Mouse (Mus musculus) ES-CJ7 (cell line): ENCODE measurements at regions not wholly inside any gene's neighbourhood (a gene's known extent, or its start where the extent isn't known, plus 50 kb on each side); places are given as distances from the start of the nearest gene placed in this dataset.

ENCODE experiments used
- DNase-seq: peaks from one replicate; pipeline ENCODE4 v3.0.0; 2011; ENCODE audit warnings: low read depth, low spot score

GRCm38 (mm10) chr6:148600934-148601333, 156.7 kb upstream of the Tmtc1 start:
- DNase-seq, result no peak

GRCm38 (mm10) chr6:148599473-148599872, 155.3 kb upstream of the Tmtc1 start:
- DNase-seq, result peak; percentile 37

- DNase-seq, result peak; percentile 90
Observed at GRCm38 (mm10) chr6:148598746-148599337, 154.7 kb upstream of the Tmtc1 start.

GRCm38 (mm10) chr6:148595009-148595770, 151.0 kb upstream of the Tmtc1 start:
- no peak for DNase-seq

- no peak for DNase-seq
Observed at GRCm38 (mm10) chr6:148588971-148589370, 144.8 kb upstream of the Tmtc1 start.

- DNase-seq, result no peak
Observed at GRCm38 (mm10) chr6:148586439-148587321, 142.5 kb upstream of the Tmtc1 start.

- no peak for DNase-seq
Observed at GRCm38 (mm10) chr6:148584126-148584525, 139.9 kb upstream of the Tmtc1 start.

- DNase-seq, result no peak
Observed at GRCm38 (mm10) chr6:148578281-148578680, 134.1 kb upstream of the Tmtc1 start.

- DNase-seq, result no peak
Observed at GRCm38 (mm10) chr6:148577663-148578062, 133.5 kb upstream of the Tmtc1 start.

- no peak for DNase-seq
Observed at GRCm38 (mm10) chr6:148574742-148575453, 130.7 kb upstream of the Tmtc1 start.

- DNase-seq, result no peak
Observed at GRCm38 (mm10) chr6:148572201-148572600, 128.0 kb upstream of the Tmtc1 start.

GRCm38 (mm10) chr6:148571651-148572050, 127.5 kb upstream of the Tmtc1 start:
- no peak for DNase-seq

- DNase-seq, result no peak
Observed at GRCm38 (mm10) chr6:148564146-148564545, 120.0 kb upstream of the Tmtc1 start.

- DNase-seq, result no peak
Observed at GRCm38 (mm10) chr6:148562206-148562708, 118.1 kb upstream of the Tmtc1 start.

- DNase-seq, result no peak
Observed at GRCm38 (mm10) chr6:148556484-148556871, 112.3 kb upstream of the Tmtc1 start.

- DNase-seq, result no peak
Observed at GRCm38 (mm10) chr6:148555651-148556483, 111.7 kb upstream of the Tmtc1 start.

GRCm38 (mm10) chr6:148554463-148554862, 110.3 kb upstream of the Tmtc1 start:
- no peak for DNase-seq

- DNase-seq, result no peak
Observed at GRCm38 (mm10) chr6:148553616-148554015, 109.4 kb upstream of the Tmtc1 start.

- no peak for DNase-seq
Observed at GRCm38 (mm10) chr6:148551097-148551496, 106.9 kb upstream of the Tmtc1 start.

- no peak for DNase-seq
Observed at GRCm38 (mm10) chr6:148548138-148548778, 104.1 kb upstream of the Tmtc1 start.
